Mouse (Mus musculus) limb, embryonic 10.5 days (tissue): ENCODE measurements at regions not wholly inside any gene's neighbourhood (a gene's known extent, or its start where the extent isn't known, plus 50 kb on each side); places are given as distances from the start of the nearest gene placed in this dataset.

ENCODE experiments used
- DNase-seq: peaks from one replicate; pipeline ENCODE4 v3.0.0-alpha.2; 2017; ENCODE audit warnings: low spot score
- H3K27ac ChIP-seq: fragments of 300-500 bp; sonication (generic); 2 replicates; pipeline ENCODE4 v1.5.1; 2016; ENCODE audit warnings: mild to moderate bottlenecking
- H3K27me3 ChIP-seq: fragments of 300-500 bp; sonication (generic); 2 replicates; pipeline ENCODE4 v1.6.1; 2016; ENCODE audit warnings: low read depth, mild to moderate bottlenecking; ENCODE audit not compliant: poor library complexity, severe bottlenecking
- H3K36me3 ChIP-seq: fragments of 300-500 bp; sonication (generic); 2 replicates; pipeline ENCODE4 v1.6.1; 2016; ENCODE audit warnings: mild to moderate bottlenecking, moderate library complexity
- H3K4me1 ChIP-seq: fragments of 300-500 bp; sonication (generic); 2 replicates; pipeline ENCODE4 v1.6.1; 2016
- H3K4me3 ChIP-seq: fragments of 300-500 bp; sonication (generic); 2 replicates; pipeline ENCODE4 v1.5.1; 2016; ENCODE audit warnings: mild to moderate bottlenecking, moderate library complexity
- H3K9me3 ChIP-seq: fragments of 300-500 bp; sonication (generic); replicated peaks from 2 replicates; pipeline ENCODE4 v1.6.1; 2016; ENCODE audit warnings: mild to moderate bottlenecking
- WGBS: fragments of 180-500 bp; shearing (Covaris S2); methylation state at CpG from one replicate; pipeline ENCODE4 v1.1.7; 2016; 5-methylcytosine and 5-hydroxymethylcytosine counted together

- Histone ChIP-seq H3K27ac (peak overlapping the region; percentile 94), H3K4me3 (no peak overlapping the region), H3K27me3 (no peaks in the 10 kb centered on the region), H3K9me3 (no peaks in the 10 kb centered on the region), H3K36me3 (no peaks in the 10 kb centered on the region), H3K4me1 (peaks cover 68% of the 10 kb centered on the region)
- DNase-seq, result no peak
- WGBS, result 91% methylated on average over 6 of the region's 6 CpGs
Measured at GRCm38 (mm10) chr17:83912421-83912820, 64.7 kb upstream of the Haao start.

GRCm38 (mm10) chr17:83908811-83909210 is 61.0 kb upstream of the Haao start:
- peak overlapping the region; percentile 76 for H3K27ac ChIP-seq

DNA sequence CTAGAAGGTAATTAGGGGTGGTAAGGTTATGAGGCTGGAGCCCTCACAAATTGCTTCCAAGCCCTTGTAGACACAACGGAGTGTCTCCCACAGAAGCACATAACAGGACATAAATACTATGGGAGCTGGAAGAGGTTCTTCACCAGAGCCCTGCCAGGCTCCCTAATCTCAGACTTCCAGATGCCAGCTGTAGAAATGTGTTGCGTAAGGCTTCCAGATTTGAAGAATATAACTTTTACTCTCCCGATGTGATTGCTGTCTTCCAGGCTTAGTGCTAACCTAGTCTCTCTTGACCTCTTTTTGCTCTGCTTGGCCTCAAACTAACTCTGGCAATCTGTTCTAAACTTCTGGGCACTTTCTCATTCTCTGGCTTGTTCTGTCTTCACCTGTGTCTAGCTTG is 59.8 kb upstream of the Haao start:
- no peak for DNase-seq
- no peaks in the 10 kb centered on the region for H3K9me3 ChIP-seq
- WGBS, result 83% methylated on average over 3 of the region's 3 CpGs
- no peaks in the 10 kb centered on the region for H3K27me3 ChIP-seq
- no peak overlapping the region; the same call in 1 of the 2 replicates for H3K27ac ChIP-seq
- H3K4me3 ChIP-seq, result no peak overlapping the region
- H3K4me1 ChIP-seq, result peaks cover 50% of the 10 kb centered on the region
- no peaks in the 10 kb centered on the region for H3K36me3 ChIP-seq

More at GRCm38 (mm10) chr17:83908811-83909210, 61.0 kb upstream of the Haao start:
- 91% methylated on average over 6 of the region's 6 CpGs for WGBS
- H3K36me3 ChIP-seq, result no peaks in the 10 kb centered on the region
- H3K4me3 ChIP-seq, result no peak overlapping the region
- H3K9me3 ChIP-seq, result no peaks in the 10 kb centered on the region
- H3K4me1 ChIP-seq, result peaks cover 50% of the 10 kb centered on the region
- no peak for DNase-seq
- H3K27me3 ChIP-seq, result no peaks in the 10 kb centered on the region

DNA sequence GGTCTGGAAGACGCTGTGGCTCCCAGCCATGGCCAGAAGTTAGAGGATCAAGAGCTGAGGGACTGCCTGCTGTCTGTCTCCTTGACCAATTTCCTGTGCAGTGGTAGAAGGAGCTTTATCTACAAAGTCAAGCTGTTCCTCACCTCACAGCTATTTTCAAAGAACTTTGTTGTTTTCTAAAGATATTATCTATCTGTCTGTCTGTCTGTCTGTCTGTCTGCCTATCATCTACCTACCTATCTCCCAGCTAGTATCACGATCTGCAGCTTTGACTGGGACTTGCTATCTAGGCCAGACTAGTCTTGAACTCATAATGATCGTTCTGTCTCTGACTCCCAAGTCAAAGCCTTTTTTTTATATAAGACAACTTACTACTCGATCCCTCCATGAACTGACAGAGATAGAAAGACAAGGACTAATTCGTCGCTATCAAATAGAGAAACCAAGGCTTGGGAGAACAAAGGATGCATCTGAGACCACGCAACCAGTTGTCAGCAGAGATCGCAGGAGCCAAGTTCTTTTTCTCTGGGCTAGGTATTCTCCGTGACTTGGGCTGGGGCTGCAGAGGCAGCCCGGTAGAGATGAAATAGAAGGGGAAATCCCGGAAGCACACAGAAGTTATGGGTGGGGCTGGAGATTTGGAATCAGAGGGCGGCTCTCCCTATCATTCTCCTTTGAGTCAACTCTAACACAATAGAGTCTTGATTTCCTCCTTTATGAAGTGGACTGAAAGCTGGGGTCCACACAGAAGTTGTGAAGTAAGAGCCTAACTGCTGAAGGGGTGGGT is 59.2 kb upstream of the Haao start:
- Histone ChIP-seq H3K9me3 (no peaks in the 10 kb centered on the region), H3K27me3 (no peaks in the 10 kb centered on the region), H3K4me3 (no peak overlapping the region), H3K36me3 (no peaks in the 10 kb centered on the region), H3K27ac (peak overlapping the region; percentile 63), H3K4me1 (peaks cover 56% of the 10 kb centered on the region)
- no peak for DNase-seq
- WGBS, result 88% methylated on average over 12 of the region's 12 CpGs

DNA sequence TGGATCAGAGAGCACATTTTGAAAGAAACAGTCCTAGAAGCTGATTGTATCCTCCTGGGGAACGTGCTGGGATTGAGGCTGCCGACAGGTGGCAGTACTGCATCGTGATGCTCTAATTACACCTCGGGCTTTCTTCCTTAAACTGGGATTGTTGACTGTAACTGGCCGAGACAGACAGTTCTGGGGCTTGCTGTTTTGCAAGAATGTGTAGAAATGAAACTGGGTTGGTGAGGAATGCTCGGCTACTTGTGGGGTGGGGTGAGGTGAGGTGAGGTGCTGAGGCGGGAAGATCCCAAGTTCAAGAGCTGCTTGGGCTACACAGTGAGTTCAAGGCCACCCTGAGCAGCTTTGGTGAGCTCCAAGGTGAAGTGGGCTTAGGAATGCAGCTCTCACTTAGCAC is 55.7 kb upstream of the Haao start:
- WGBS, result 5% methylated on average over 7 of the region's 7 CpGs
- peak; percentile 90 for DNase-seq
- Histone ChIP-seq H3K4me3 (no peak overlapping the region), H3K4me1 (peaks cover 57% of the 10 kb centered on the region), H3K27ac (peak overlapping the region; percentile 82), H3K36me3 (no peaks in the 10 kb centered on the region), H3K27me3 (no peaks in the 10 kb centered on the region), H3K9me3 (no peaks in the 10 kb centered on the region)

- peak overlapping the region; percentile 82 for H3K27ac ChIP-seq
Measured at GRCm38 (mm10) chr17:83902523-83902922, 54.8 kb upstream of the Haao start.

DNA sequence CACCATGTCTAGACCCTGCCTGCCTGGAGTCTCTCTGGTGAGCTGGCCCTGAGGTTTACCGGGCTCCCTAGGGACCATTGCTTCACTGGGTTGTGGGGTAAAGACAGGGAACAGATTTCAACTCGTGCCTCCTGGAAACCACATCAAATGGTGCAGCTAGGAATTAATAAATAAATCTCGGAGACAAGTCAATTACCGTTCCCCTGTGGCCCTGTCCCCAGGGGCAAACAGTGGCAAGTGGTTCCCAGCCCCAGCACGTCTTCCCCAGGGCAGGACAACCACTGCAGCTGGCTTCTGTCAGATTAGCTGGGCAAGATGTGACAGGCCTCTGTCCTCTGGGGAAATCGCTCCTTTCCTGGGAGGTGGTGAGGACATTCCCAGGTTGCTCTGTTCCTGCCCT is 54.3 kb upstream of the Haao start:
- Histone ChIP-seq H3K4me3 (no peak overlapping the region), H3K27ac (peak overlapping the region; percentile 82), H3K27me3 (no peaks in the 10 kb centered on the region), H3K9me3 (no peaks in the 10 kb centered on the region), H3K36me3 (no peaks in the 10 kb centered on the region), H3K4me1 (peaks cover 69% of the 10 kb centered on the region)
- WGBS, result 17% methylated on average over 6 of the region's 6 CpGs
- no peak for DNase-seq

More at GRCm38 (mm10) chr17:83902523-83902922, 54.8 kb upstream of the Haao start:
- H3K36me3 ChIP-seq, result no peaks in the 10 kb centered on the region
- H3K9me3 ChIP-seq, result no peaks in the 10 kb centered on the region
- DNase-seq, result no peak
- WGBS, result 27% methylated on average over 3 of the region's 3 CpGs
- peaks cover 64% of the 10 kb centered on the region for H3K4me1 ChIP-seq
- no peaks in the 10 kb centered on the region for H3K27me3 ChIP-seq
- H3K4me3 ChIP-seq, result no peak overlapping the region

DNA sequence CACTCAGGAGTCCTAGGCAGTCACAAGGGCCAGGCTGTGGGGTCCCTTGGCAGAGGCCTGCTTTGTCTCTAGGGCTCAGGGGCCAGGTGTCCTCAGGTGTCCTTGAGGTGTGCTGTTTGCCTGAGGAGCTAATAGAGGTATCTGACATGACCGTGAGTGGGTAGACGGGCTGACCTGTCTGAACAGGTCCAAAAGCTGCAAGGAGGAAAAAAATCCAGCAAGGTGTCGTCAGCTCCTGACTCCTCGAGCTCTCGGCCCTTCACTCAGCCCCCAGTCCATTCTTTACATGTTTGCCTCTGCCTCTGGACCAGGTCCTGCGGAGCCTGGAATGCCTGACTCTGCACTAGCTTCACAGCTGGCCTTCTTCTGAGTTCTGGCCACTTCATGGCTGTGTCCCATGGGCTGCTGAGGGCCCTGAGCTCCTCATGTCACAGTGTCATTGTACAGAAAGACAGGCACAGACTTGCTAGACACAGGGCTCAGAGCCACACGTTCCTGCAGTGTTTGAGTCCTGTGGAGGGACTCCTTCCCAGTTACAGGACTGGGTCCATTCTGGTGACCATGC is 51.9 kb upstream of the Haao start:
- 69% methylated on average over 7 of the region's 7 CpGs for WGBS
- Histone ChIP-seq H3K4me3 (no peak overlapping the region), H3K4me1 (peaks cover 81% of the 10 kb centered on the region), H3K27ac (peak overlapping the region; percentile 73), H3K9me3 (no peaks in the 10 kb centered on the region), H3K36me3 (no peaks in the 10 kb centered on the region), H3K27me3 (no peaks in the 10 kb centered on the region)
- no peak for DNase-seq

- Histone ChIP-seq H3K36me3 (no peaks in the 10 kb centered on the region), H3K4me3 (no peak overlapping the region), H3K27ac (0 out of 2 replicates have a peak overlapping the region, but pooled peaks have one; percentile 81), H3K27me3 (peaks cover 2% of the 10 kb centered on the region; the same call in 1 of the 2 replicates), H3K9me3 (no peaks in the 10 kb centered on the region), H3K4me1 (peaks cover 72% of the 10 kb centered on the region)
- WGBS, result 95% methylated on average over 5 of the region's 5 CpGs
- DNase-seq, result no peak
Measured at GRCm38 (mm10) chr17:83898531-83898930, 50.8 kb upstream of the Haao start.
